Mouse (Mus musculus) ES-Bruce4 (cell line): ENCODE data around the gene Ak3.

Source experiments
- CTCF ChIP-seq: IDR thresholded peaks from one replicate; pipeline ENCODE4 v1.8.1; 2011; ENCODE audit warnings: low read depth, low read length
- POLR2A ChIP-seq: IDR thresholded peaks from one replicate; pipeline ENCODE4 v1.8.1; 2011; ENCODE audit warnings: low read length; ENCODE audit not compliant: insufficient read depth

GRCm38 (mm10) chr19:29024391-29024947, 23.3 kb downstream of the Ak3 start:
- TF ChIP-seq CTCF (no peak), POLR2A (no peak)
